Mouse (Mus musculus): ENCODE results near the gene Slc22a7.

DNA sequence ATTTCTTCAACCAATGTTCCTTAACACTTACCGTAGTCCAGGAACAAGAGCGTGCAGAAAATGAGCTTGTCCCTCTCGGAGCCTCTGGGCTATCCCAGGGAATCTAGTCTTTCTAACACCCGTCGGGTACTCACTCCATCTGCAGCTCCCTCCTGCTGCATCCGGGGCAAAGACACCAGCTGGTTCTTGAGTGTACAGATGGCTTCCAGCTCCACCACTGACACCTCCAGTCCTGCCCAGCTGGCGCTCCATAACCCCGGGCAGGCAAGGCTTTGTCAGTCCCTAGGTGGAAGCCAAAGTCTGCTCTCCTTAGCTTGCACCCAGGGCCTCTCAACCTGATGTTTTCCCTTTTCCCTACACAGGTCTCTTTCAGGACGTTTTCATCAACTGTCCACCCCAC is 29.6 kb upstream of the Slc22a7 start:
- TF ChIP-seq CTCF (IDR thresholded peaks at IDR 0.05; ENCODE audit: borderline replicate concordance, insufficient read depth, low read length), result no peak
- no peak for TF ChIP-seq POLR2A (IDR thresholded peaks at IDR 0.05; ENCODE audit: low read depth, low read length)
